Mouse (Mus musculus) limb, embryonic 14.5 days (tissue): ENCODE results near the gene Pskh1. TPM values are rescaled to one million over a fixed set of nuclear protein-coding genes. Genes with fewer than 3 reads are reported as not detected.
A peak's percentile ranks its signal among the peaks of the same experiment; 100 is the strongest.

ENCODE experiments used
- ATAC-seq: fragments of 200-750 bp; cut with Nextera tagmentation; 2 replicates; pipeline ENCODE4 v1.8.0; 2017; ENCODE audit warnings: low read depth, moderate number of reproducible peaks, moderate TSS enrichment; ENCODE audit not compliant: low FRiP score
- DNase-seq: peaks from one replicate; pipeline ENCODE4 v3.0.0-alpha.2; 2015; ENCODE audit warnings: low spot score
- H3K27ac ChIP-seq: fragments of 300-500 bp; sonication (generic); replicated peaks from 2 replicates; pipeline ENCODE4 v1.5.1; 2014; ENCODE audit warnings: low read depth, mild to moderate bottlenecking, low read length, moderate library complexity, mixed read lengths
- H3K27me3 ChIP-seq: fragments of 300-500 bp; sonication (generic); 2 replicates; pipeline ENCODE4 v1.6.1; 2014; ENCODE audit warnings: low read length, mixed read lengths; ENCODE audit not compliant: control insufficient read depth, insufficient read depth
- H3K36me3 ChIP-seq: fragments of 300-500 bp; sonication (generic); 2 replicates; pipeline ENCODE4 v1.6.1; 2014; ENCODE audit warnings: mild to moderate bottlenecking, low read length, moderate library complexity, mixed read lengths; ENCODE audit not compliant: control insufficient read depth, insufficient read depth
- H3K4me1 ChIP-seq: fragments of 300-500 bp; sonication (generic); 2 replicates; pipeline ENCODE4 v1.6.1; 2014; ENCODE audit warnings: antibody characterized with exemption, low read length, mixed read lengths; ENCODE audit not compliant: control insufficient read depth, insufficient read depth
- H3K4me2 ChIP-seq: fragments of 300-500 bp; sonication (generic); replicated peaks from 2 replicates; pipeline ENCODE4 v1.6.1; 2014; ENCODE audit warnings: low read depth, mild to moderate bottlenecking, low read length, moderate library complexity; ENCODE audit not compliant: severe bottlenecking
- H3K4me3 ChIP-seq: fragments of 300-500 bp; sonication (generic); replicated peaks from 2 replicates; pipeline ENCODE4 v1.5.1; 2014; ENCODE audit warnings: low read length
- H3K9ac ChIP-seq: fragments of 300-500 bp; sonication (generic); 2 replicates; pipeline ENCODE4 v1.6.1; 2014; ENCODE audit warnings: mild to moderate bottlenecking, low read depth, low read length, moderate library complexity; ENCODE audit not compliant: severe bottlenecking
- H3K9me3 ChIP-seq: fragments of 300-500 bp; sonication (generic); 2 replicates; pipeline ENCODE4 v1.6.1; 2016; ENCODE audit warnings: low read length; ENCODE audit not compliant: control insufficient read depth
- POLR2A ChIP-seq: fragments of 200-500 bp; IDR thresholded peaks from 2 replicates; pipeline ENCODE4 v1.8.0; 2012; ENCODE audit warnings: inconsistent platforms, mild to moderate bottlenecking, moderate library complexity, borderline replicate concordance; ENCODE audit not compliant: insufficient read depth, insufficient read length; ENCODE audit errors: extremely low read depth
- WGBS: fragments of 180-500 bp; shearing (Covaris S2); extraction: QIAGEN DNeasy Blood & Tissue Kit; methylation state at CpG from one replicate; pipeline ENCODE4 v1.1.7; 2014; 5-methylcytosine and 5-hydroxymethylcytosine counted together
- polyA plus RNA-seq, 2 experiments: library from polyadenylated mRNA; depleted of rRNA in 1 of 2; stranded (reverse) in 1 of 2; unstranded in 1 of 2; fragments of >200 nt; fragmentation: Nextera tagmentation in 1 of 2; extraction: Ambion mirVana in 1 of 2; gene quantifications; 2 replicates each; pipeline versions ENCODE4 v1.2.1 to v1.2.3; 2012 to 2014

Gene Pskh1
- polyA plus RNA-seq, 2 experiments: 33.1 to 57.2 TPM

GRCm38 (mm10) chr8:105880754-105881520, 19.3 kb upstream of the Pskh1 start, which contains the start of gene Edc4:
TSS of gene Edc4 (plus strand) at chr8:105880881.
- 1% methylated on average over 45 of the region's 45 CpGs for WGBS
- ATAC-seq (peak; percentile 74), DNase-seq (peak; percentile 75)
- Histone ChIP-seq H3K27ac (peak within 1 kb of the TSS; percentile 73), H3K9me3 (no peaks in the 10 kb centered on the region), H3K9ac (peak within 1 kb of the TSS; percentile 90), H3K4me2 (peak within 1 kb of the TSS; percentile 70), H3K27me3 (no peaks in the 10 kb centered on the region), H3K4me1 (peaks cover 12% of the 10 kb centered on the region; the same call in 1 of the 2 replicates), H3K4me3 (peak within 1 kb of the TSS; percentile 82), H3K36me3 (peaks cover 57% of the 10 kb centered on the region)
- TF ChIP-seq POLR2A: peak; percentile 95; the same call in 1 of the 2 replicates

DNA sequence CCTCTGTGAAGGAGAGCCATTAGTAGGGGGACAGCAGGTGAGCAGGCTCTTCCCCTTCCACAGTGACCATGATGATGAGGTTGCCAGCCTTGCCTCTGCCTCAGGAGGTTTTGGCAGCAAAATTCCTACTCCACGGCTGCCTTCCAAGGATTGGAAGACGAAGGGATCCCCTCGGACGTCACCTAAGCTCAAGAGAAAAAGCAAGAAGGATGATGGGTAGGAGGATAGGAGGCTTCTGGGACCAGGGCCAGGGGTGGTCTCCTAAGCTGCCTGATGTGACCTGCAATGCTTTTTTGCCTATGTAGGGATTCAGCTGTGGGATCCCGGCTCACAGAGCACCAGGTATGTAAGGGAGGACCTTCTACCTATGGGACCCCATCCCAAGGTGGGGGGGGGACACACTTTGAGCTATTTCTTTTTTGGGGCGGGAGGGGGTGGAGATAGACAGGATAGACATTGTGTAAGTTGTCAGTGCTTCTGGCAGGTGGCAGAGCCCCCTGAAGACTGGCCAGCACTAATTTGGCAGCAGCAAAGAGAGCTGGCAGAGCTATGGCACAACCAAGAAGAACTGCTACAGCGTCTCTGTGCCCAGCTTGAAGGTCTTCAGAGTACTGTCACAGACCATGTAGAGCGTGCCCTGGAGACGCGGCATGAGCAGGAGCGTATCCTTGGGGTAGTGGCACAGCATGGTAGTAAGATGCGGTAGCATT, 10.3 kb upstream of the Pskh1 start:
- Histone ChIP-seq H3K4me3 (no peak overlapping the region), H3K36me3 (peaks cover 89% of the 10 kb centered on the region), H3K4me1 (peaks cover 3% of the 10 kb centered on the region; the same call in 1 of the 2 replicates), H3K27me3 (no peaks in the 10 kb centered on the region), H3K9me3 (no peaks in the 10 kb centered on the region), H3K4me2 (no peak overlapping the region), H3K9ac (no peak overlapping the region), H3K27ac (no peak overlapping the region)
- DNase-seq: no peak
- 94% methylated on average over 12 of the region's 12 CpGs for WGBS
- no peak for TF ChIP-seq POLR2A
- ATAC-seq: no peak

DNA sequence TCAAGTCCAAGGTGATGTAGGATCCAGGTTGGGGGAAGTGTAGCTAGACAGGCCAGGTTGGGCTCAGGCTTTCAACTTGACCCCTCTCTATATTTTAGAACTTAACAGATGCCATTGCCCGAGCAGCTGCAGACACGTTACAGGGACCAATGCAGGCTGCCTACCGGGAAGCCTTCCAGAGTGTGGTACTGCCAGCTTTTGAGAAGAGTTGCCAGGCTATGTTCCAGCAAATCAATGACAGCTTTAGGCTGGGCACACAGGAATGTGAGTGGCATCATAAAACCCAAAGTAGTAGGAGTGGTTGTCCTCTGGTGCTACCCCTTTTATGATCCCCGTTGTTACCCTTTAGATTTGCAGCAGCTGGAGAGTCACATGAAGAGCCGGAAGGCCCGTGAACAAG, 9.4 kb upstream of the Pskh1 start:
- H3K27me3 ChIP-seq: no peaks in the 10 kb centered on the region
- H3K4me1 ChIP-seq: peaks cover 3% of the 10 kb centered on the region; the same call in 1 of the 2 replicates
- no peak overlapping the region for H3K9ac ChIP-seq
- H3K9me3 ChIP-seq: no peaks in the 10 kb centered on the region
- ATAC-seq (no peak), DNase-seq (no peak)
- no peak for TF ChIP-seq POLR2A
- no peak overlapping the region for H3K4me2 ChIP-seq
- no peak overlapping the region for H3K27ac ChIP-seq
- H3K36me3 ChIP-seq: peaks cover 83% of the 10 kb centered on the region
- no peak overlapping the region for H3K4me3 ChIP-seq
- WGBS: 88% methylated on average over 6 of the region's 6 CpGs

- Histone ChIP-seq H3K9me3 (no peaks in the 10 kb centered on the region), H3K4me3 (no peak overlapping the region), H3K27me3 (no peaks in the 10 kb centered on the region), H3K4me1 (peaks cover 3% of the 10 kb centered on the region; the same call in 1 of the 2 replicates), H3K4me2 (no peak overlapping the region), H3K9ac (no peak overlapping the region), H3K36me3 (peaks cover 70% of the 10 kb centered on the region), H3K27ac (no peak overlapping the region)
- no peak for TF ChIP-seq POLR2A
- 88% methylated on average over 6 of the region's 6 CpGs for WGBS
- DNase-seq: peak; percentile 11
- ATAC-seq: no peak
Measured at GRCm38 (mm10) chr8:105892432-105892831, 7.8 kb upstream of the Pskh1 start.

DNA sequence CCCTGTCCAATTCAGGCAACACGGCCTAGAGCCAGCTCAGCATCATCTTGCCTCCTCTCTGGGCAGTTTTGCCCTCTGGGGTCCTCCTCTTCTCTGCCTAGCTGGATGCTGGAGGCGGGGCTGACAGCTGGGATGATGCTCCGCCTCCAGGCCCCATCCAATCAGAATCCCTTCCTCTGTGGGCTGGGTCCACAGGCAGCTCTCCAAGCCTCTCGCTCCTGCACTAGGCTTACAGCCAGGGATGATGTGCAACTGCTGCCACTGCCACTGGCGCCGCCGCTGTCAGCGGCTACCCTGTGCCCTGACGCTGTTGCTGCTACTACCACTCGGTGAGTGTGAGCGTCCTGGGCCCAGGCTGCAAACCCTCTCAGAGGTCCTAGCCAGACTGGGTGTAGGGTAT, 6.9 kb upstream of the Pskh1 start, which contains the start of gene Nrn1l:
Nrn1l (plus strand) TSS at position 229 of the 400 bp plus-strand sequence.
- no peak within 1 kb of the TSS for H3K4me2 ChIP-seq
- no peak for TF ChIP-seq POLR2A
- no peaks in the 10 kb centered on the region for H3K27me3 ChIP-seq
- H3K4me3 ChIP-seq: no peak within 1 kb of the TSS
- H3K27ac ChIP-seq: no peak within 1 kb of the TSS
- DNase-seq (peak; percentile 81), ATAC-seq (peak; percentile 82)
- no peaks in the 10 kb centered on the region for H3K9me3 ChIP-seq
- WGBS: 13% methylated on average over 8 of the region's 11 CpGs
- H3K36me3 ChIP-seq: peaks cover 61% of the 10 kb centered on the region
- peaks cover 3% of the 10 kb centered on the region; the same call in 1 of the 2 replicates for H3K4me1 ChIP-seq
- H3K9ac ChIP-seq: no peak within 1 kb of the TSS
